Mouse (Mus musculus) thymus, postnatal 36 days (tissue): ENCODE results near the gene Fxyd5.

ENCODE experiments used
- DNase-seq, 2 experiments: peaks; one replicate each; pipeline ENCODE4 v3.0.0; 2022; ENCODE audit warnings: mixed read lengths in 2 of 2

Fxyd5 gene

DNA sequence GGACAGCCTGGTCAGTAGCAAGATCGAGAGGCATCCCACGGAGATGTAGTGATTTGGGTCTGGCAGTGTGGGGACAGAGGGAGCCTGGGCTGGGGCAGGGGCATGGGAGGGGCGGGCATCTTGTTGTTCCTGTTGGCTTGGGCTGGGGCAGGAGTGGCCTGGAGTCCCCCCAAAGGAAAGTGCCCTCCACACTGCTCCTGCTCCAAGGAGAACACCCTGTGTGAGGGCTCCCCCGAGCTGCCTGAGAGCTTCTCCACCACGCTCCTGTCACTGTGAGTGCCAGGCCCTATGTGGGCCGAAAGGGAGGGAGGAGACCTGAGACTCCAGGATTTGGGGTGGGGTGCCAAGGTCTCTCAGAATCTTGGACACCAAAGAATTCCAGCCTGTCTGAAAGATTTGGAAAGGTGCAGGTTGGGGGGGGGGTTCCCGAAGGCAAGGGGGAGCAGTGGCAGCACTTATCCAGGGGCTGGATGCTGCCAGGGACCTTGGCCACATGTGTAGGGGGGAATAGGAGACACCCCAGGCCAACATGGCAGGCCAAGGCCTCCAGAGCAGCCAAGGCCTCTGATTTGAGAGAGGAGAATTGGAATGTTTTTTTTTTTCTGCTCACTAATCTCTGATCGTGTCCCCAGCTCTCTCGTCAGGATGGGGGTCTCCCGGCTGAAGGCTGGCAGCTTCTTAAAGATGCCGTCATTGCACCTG, 17.8 kb upstream of the Fxyd5 start:
- no peak for DNase-seq

DNA sequence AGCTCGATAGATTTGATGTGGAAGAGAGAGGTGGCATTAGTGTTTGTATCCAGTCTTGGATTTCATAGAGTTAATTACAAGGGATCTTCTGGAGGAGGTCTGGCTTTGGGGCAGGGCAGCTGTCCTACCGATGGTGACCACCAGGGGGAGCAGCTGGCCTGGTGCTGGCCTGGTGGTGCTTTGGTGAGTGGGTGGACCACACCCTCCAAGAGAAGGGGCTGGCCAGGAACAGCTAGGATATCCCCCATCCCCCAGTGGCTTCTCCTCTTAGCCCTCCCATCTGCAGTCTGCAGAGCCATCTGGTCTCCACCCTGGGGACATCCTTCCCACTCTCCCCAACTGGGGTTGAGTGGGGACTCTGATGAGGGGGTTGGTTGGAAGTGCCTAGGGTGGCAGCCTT, 16.8 kb upstream of the Fxyd5 start, which contains the start of gene Lgi4:
Gene Lgi4, plus strand, starts transcription at position 235 of the 400 bp plus-strand sequence.
- DNase-seq: peak; percentile 69 to 74

DNA sequence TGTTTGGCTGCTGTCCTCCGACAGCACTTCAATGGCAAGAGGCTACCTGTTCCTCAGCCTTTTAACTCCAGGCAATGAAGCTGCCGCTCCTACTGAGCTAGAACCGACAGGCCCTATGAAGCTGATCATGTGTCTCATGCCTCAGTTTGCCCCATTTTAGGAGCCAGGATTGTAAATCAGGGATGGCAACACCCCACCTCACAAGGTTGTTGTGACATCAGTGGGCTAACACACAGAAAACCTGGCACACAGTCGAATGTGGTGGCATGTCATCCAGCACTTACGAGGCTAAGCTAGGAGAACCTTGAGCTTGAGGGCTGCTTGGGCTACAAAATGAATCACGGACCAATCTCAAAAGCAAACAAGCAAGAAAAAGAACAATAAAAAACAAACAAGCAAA, 15.9 kb upstream of the Fxyd5 start:
- no peak for DNase-seq

DNA sequence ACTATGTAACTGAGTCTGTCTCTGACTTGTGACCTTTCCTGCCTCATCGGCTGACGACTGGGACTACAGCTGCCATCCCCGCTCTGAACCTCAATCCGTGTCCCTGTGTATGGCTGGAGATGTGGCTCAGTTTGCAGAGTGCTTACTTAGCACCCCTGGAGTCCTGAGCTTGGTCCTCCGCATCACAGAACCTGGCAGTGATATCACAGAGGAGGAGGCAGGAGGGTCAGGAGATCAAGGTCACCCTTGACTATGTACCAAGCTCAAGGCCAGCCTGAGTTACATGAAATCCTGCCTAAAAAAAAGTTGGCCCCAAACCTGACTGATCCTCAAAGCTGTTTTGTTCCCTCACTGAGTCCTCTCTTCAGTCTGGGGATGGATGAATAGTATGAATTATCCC, 15.4 kb upstream of the Fxyd5 start:
- DNase-seq: no peak

DNA sequence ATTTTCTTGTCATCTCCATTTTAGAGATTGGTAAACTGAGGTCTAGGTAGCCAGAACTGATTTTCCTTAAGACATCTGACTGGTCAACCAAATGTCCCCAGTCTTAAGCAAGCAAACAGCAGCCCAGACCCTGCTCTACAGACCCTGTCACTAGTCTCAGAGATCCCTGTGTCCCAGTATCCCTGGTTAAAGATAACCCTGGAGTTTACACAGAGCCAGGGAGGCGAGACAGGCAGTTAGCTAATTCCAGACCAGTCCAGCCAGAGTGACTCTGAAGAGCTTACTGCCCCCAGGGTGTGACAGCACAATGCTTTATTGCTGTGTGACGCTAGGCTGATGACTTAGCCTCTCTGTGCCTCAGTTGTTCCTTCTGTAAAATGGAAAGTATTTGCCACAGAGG, 14.8 kb upstream of the Fxyd5 start, which contains the start of gene Fxyd1:
Gene Fxyd1, minus strand, starts transcription at position 129 of the 400 bp plus-strand sequence.
- no peak for DNase-seq

DNA sequence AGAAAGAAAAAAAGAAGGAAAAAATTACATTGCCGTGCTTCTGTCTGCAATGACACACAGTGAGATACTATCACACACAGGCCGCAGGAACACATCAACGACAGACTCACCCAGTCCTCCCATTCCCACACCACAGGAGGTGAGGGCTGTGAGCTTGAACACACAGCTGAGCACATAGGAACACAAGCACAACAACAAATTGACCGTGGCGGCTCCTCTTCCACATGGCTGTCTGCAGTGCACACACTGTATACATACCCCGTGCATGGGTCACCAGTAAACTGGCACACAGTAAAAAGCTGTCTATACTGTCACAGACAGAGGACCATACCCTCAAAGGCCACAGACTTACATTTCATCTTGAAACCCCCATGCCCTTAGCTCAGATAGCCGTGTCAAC, 14.2 kb upstream of the Fxyd5 start:
- DNase-seq: no peak

DNA sequence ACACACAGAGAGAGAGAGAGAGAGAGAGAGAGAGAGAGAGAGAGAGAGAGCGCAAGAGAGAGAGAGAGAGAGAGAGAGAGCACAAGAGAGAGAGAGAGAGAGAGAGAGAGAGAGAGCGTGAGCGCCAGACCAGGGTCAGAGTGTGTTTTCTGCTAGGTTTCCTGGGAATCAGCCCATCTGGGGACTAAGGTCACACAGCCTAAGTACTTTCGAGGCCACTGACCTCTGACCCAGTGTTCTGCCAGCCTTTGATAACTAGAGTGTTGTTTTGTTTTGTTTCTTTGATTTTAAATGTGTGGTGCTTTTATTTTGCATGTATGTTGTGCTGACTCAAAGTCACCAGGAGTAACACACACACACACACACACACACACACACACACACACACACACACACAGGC, 13.6 kb upstream of the Fxyd5 start:
- DNase-seq: no peak

DNA sequence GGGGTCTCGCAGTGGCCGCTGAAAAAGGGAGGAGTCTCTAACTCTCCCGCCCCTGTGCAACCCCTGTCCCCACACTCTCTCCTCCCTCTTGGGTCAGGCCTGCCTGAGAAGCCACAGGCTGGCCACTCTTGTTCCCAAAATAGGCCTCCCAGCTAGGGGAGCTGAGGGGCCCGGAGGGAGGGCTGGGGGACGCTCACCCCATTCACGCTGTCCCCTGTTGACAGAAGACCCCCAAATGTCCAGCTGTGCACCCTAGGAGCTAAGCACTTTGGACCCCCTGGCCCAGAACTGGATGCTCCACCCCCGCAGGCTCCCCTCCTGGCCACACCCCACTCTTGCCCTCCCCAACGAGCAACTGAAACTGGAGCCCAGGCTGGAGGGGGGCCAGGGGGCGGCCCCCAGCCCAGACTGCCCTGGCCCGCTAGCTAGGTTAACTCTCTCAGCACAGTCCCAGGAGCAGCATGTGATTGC, 13.1 kb upstream of the Fxyd5 start:
- no peak for DNase-seq

DNA sequence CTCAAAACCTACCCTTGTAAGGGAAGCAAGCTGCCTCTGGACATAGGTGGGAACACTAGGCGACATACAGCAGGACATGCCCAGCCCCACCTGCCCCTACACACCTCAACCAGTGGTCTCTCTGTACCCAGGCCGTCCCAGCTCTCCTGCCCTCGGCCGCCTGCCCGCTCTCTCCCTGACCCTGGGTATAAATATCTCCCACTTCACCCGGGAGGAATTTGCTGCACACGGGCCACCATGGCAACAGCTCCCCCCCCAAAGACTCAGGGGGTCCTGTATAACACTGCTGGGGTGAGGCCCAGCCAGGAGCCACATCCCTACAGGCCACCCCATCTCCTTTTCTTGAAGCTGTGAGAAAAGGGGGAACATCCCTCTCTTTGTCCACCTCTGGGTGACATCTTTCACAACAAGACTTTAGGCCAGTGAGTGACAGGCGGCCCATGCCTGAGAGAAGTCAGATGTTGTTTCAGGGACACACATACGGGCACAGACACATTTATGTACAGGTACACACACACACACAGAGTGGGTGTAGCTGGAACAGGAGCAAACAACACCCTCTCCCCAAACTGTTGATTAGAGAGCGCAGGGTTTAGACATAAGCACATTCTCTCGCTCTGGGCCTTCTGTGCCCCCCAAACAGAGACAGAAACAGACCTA, 12.5 kb upstream of the Fxyd5 start:
- no peak for DNase-seq

DNA sequence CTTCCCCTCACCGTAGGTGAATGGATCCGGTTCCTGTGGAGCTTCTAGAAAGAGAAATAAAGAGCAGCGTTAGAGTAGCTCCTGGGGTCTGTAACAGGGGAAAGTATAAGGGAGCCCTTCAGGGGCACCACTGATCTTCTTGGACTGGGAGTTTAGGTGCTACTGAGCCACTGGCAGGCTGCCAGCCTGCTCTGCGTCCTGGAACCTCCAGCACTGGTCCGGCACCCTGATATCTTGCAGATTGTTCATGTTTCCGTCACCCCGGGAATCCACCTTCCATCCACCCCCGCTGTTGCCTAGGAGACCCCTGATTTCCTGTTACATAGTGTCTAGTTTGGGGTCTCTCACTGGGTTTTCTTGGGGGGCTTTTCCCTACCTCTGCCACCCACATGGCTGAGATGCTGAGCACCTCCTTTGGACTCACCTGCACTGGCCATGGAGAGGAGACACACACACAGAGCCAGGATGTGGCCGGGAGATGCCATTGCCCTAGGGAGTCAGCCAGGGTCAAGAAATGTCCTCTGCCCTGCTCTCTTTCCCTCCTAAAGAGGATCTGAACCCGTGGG, 11.7 kb upstream of the Fxyd5 start:
- DNase-seq: no peak

DNA sequence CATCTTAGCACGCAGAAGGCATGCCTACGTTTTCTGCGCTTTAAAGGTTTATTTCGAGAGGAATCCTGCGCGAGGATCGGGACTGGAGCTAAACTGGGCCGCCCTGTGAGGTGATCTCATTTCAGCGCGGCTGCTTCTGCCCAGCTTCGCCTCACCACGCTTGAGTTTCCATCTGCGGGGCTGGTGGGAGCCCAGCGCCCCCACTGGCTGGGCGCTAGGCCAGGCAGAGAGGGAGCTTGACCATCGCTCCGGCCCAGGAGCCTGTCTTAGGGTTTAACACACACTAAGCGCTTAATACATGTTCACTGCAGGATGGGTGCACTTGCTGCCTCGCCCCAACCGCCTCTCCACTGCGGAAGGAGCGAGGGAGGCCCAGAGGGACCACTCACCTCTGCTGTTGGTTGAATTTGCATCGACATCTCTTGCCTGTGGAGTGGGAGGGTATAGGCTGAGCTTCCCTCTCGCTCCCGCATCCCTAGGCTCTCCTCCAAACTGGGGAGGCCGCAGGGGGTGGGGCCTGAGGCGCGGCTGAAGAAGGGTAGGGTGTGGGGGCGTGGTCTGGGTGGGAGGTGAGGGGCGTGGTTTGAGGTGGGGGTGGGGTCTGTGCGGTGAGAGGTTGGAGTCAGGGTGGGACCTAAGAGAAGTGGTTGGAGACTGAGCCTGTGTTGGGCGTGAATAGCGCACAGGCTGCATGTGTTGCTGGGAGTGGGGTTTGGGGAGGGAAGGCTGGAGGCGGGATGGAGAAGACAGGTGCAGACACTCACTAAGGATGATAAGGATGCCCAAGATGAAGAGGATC, 10.6 kb upstream of the Fxyd5 start:
- peak in 1 of 2 experiments; percentile 29 for DNase-seq

DNA sequence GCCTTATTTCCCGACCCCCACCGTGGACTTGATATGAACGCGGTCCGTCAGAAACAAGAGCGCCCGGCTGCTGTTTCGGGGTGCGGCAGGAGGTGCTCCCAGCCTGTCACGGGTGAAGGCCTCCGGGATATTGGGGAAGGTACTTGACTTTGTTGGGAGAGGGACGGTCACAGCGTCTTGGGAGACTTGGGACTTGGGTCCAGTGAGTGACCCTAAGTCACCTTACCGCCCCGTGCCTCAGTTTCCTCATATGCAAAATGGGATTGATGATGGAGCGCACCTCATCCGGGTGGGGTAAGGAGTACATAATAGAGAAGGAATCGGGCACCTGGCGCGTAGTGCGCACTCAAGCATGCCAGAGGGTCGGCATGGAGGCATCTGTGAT, 10.0 kb upstream of the Fxyd5 start:
- DNase-seq: no peak

DNA sequence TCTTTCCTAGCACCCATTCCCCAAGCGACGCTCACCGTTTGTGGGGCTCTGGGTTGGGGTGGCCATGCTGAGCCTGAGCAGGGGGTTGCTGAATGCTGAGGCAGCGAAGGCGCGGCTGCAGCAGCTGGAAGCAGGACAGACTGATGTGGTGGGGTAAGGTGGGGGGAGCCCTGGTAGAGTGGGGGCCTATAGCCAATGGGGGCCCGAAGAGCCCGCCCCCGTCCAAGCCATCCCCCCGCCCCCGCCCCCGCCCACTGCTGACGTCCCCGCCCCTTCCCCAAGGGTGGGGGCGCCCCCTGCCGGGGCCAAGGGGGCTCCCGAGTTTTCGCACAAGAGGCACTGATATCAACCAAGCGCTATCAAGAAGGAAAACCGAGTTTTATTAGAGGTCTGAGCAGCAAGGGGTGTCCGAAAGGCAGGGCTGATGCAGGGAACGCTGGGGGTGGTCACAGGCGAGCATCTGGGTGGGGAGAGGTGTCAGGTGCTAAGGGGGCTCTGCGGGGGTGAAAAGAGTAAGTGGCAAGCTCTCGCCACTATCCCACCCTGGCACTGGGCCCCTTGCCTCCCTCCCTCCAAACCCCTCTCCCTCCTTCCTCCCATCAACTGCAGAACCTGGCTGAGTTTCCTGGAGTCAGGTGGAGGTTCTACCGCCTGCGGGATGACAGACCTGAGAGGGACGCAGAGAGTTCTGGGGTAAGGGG, 9.2 kb upstream of the Fxyd5 start, which contains the start of gene Fxyd7:
Gene Fxyd7, minus strand, starts transcription at position 147 of the 701 bp plus-strand sequence.
- DNase-seq: peak; percentile 48 to 53

DNA sequence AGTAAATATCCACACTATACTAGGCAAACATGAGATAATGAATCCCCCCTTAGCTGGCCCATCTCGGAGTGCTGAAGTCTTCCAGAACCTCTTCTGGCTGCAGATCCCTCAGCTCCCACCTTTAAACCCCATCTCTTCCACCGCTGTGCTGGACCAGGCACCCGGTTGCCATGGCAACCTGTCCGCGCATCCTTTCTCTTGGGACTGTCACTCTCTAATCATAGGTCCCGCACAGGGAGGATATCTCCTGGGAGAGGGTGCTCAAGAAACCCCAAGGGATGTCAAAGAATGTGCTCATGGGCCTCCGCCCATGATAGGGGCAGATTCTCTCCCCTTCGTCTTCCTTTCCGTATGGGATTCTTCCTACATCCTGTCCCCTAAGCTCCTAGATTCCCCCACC, 8.6 kb upstream of the Fxyd5 start:
- no peak for DNase-seq

DNA sequence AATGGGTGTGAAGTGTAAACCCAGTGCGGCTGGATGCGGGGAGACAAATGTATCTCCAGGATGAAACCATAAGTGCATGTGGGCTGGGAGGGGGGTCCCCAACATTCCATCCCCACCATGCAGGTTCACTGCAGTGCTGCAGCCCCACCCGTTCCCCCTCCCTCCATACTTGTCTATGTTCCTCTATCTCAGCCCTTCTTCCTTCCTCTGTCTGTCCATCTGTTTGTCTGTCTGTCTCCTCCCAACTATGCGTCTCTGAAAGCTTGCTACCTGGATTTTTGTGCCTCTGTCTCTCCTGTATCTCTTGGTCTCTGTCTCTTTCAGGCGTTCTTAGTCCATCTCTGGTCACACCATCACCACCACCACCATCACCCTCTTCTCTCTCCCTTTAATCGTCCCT, 8.2 kb upstream of the Fxyd5 start:
- no peak for DNase-seq

DNA sequence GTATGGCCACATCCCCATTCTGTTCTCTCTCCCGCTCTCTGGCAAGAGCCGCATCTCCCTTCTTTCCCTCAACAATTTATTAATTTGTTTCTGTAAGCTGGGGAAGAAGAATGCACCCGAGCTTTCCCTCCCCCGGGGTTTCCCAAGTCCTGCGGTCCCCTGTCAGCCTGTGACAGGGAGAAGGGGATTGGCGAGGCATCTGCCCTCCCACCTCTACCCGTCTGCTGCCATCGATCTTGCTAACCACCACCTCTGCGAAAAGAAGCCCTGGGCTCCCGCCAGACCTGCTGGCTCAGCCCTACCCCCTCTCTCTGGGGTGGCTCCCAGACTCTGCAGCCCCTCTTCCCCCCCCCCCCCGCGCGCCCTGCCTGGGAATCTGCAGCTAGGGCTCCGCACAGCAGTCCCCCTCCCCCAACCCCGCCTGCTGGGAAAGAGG, 7.6 kb upstream of the Fxyd5 start:
- no peak for DNase-seq

DNA sequence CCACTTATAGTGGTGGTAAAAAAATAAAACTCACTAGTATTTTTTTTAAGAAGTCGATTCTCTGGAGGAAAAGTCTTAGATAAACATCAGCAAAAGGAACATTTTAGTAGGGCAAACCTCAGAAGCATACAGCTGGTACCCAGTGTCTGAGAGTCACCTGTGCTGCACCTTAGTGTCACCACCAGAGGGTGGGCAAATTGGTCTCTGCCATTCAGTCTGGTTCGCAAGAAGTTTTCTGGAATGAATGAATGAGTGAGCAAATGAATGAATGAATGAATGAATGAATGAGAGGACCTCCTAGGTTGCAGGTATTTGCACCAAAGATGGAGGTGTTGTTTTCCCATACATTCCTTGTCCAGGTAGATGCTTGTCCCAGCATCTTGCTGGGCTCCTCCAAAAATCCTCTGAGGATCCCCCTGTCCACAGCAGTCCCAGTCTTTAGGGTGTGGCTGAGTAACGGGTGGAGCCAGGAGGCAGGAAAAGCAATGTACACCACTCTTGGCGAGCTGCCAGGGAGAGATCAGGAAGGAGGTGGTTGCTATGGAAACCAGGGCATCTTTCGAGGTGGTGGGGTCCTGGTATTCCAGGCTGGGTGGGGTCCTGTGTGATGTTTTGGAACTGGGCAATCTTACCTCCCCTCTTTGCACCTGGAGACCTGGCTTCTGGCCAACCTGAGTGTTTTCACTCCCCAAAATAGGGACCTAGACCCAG, 7.0 kb upstream of the Fxyd5 start:
- peak in 1 of 2 experiments; percentile 28 for DNase-seq

DNA sequence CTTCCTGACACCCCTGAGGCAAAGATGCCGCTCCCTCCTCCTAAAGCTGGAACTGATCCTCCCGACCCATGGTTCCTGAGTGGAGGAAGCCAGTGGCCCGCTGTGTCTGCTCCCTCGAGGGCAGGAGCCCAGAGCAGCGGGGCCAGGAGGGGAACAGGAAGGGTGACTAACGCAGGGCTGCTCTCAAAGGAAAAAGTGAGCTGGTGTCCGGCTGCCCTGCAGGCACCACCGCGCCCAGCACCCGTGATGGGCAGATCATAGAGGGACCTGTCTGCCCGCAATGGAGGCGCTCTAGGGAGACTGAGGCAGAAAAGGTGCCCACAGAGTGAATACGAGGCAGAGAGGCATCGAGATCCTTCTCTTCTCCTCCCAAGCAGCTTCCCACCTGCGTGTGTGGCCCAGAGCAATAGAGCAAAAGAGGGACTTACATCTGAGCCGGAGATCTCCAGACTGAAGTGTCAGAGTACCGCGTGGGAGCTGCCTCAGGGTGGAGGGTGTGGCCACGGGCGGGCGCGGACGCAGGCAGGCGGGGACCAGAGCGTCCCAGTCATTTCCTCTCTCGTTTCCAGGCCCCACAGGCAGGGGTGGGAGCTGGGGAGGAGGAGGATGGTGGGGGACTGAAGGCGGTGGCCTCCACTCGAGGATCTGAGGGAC, 492 bp downstream of the Fxyd5 start:
- DNase-seq: peak; percentile 75 to 84

DNA sequence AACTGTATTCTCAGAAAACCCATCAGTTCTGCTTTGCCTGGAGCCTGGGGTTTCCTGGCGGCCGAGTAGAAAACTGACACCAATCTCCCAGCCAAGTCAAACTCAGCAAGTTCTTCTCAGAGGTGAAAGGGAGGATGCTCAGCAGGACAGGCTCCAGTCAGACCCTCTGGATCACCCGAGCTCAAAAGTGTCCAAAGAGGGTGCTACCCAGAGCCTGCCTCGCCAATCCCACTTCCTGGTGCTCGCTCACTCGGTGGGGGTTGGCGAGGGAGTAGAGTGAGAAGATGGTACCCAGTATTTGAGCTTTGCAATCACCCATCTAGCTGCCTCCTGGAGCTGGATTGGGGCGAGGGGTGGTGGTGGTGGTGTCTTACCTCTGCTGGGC, 1.3 kb downstream of the Fxyd5 start:
- peak; percentile 43 to 53 for DNase-seq

DNA sequence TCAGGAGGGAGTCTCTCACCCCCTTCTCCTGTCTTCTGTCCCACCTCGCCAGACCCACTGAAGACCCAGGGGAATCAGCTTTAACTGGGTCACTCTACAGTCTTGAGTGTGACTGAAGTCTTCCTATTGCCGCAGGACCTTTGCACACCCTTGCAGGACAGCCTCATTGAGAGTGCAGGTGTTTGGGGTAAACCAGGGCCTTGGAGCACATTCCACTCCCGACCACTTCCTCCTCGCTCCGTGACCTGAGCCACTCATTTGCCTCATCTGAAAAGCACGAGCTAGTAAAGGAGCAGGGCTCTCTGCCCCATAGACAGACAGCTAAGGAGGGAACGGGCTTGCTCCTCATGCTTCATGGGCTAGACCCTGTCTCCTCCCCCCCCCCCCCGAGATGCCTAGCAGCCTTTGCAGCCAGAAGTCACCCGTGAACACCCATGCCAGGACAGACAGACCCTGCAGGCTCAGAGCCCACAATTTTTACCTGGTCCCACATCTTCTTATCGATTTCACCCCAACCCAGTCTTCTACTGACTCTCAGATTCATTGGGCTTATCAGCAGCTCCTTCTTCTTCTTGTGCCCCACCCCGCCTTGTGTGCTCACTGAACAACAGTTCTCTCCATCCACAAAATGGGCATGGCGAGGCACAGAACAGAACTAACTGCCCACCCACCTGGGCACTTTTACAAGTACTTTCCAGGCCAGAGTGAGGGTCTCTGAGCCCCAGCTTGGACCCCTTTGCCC, 1.8 kb downstream of the Fxyd5 start:
- DNase-seq: peak; percentile 56 to 68
